Mouse (Mus musculus): ENCODE measurements around the gene Moxd1.

GRCm38 (mm10) chr10:24246815-24247214, 23.5 kb downstream of the Moxd1 start:
- TF ChIP-seq POLR2A (IDR thresholded peaks at IDR 0.05; ENCODE audit: insufficient read depth, low read length) (no peak), CTCF (IDR thresholded peaks at IDR 0.05; ENCODE audit: low read depth, low read length) (no peak)
